Mouse (Mus musculus) kidney, postnatal 36 days (tissue): Measurements from ENCODE around the gene Olfr1294.

Experiments
- DNase-seq, 2 experiments: peaks; one replicate each; pipeline ENCODE4 v3.0.0; 2021 to 2022; ENCODE audit warnings: mixed read lengths in 2 of 2

Gene Olfr1294

DNA sequence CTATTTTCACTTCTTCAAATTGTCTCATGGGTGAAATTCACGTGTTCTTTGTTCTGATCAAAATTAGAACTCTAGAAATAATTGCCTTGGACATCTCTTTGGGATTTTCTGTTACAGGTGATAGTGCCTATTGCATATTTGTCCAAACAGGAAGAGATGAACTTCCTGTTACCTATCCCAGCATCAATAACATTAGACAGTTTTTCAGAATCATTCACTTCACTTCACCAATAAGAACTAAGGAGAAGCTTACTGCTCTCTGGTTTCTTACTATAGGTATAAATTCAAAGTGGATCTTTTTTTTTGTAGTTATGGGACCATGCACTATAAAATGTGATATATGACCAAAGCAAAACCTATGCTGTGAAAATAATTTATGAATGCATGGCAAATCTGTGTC is at the start of gene Olfr1294:
Gene Olfr1294, minus strand, starts transcription at position 101 of the 400 bp plus-strand sequence.
- no peak for DNase-seq

DNA sequence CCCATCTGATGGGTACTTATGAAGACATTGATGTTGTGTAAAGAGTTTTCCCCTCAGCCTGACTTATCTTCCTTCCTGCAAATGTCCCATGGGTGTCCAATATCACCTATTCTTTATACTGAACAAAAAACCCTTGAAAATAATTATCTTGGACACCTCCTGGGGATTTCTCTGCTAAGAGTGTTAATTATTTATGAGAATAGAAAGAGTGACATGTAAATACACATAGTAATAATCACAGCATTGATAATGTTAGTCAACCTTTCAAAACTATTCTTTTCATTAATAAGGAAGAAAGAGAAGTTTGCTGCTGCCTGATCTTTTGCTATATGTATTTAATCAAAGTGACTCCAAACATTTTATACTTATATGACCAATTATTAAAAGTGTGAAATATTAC is 29.5 kb upstream of the Olfr1294 start, which contains the start of gene Olfr1295:
Gene Olfr1295, minus strand, starts transcription at position 101 of the 400 bp plus-strand sequence.
- DNase-seq, result no peak

GRCm38 (mm10) chr2:111524903-111525302 is 15.2 kb downstream of the Olfr1294 start, which contains the start of gene Olfr1293-ps:
Gene Olfr1293-ps (plus strand): TSS chr2:111525203.
- no peak for DNase-seq

- no peak for DNase-seq
Measured at GRCm38 (mm10) chr2:111517451-111517850, 22.6 kb downstream of the Olfr1294 start.

DNA sequence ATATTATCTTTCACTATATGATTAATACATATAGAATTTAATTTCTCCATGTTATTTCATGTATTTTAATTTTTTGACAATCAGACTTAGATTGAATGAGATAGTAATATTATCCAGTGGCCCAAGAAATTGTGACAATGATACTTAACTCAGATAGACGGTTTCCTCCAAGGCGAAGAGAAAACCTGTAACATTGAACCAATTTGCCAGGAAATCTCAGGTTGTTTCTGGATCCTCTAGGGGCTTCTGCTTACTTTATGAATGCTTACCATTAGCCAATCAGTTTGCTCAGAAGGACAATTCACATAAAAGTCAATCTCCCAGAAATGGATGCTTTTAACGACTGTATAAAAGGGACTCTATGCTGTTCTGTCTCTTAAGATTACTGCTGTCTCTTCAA is 43.2 kb downstream of the Olfr1294 start, which contains the start of gene Olfr1291-ps1:
Gene Olfr1291-ps1, plus strand, starts transcription at position 301 of the 400 bp plus-strand sequence.
- no peak for DNase-seq

- no peak for DNase-seq
Measured at GRCm38 (mm10) chr2:111493729-111494128, 46.4 kb downstream of the Olfr1294 start, which contains the start of gene Olfr1290. Gene Olfr1290 (minus strand): TSS chr2:111493829.
